Mouse (Mus musculus) forebrain, embryonic 11.5 days (tissue): Measurements from ENCODE around the gene Cntrl. TPM values are rescaled to one million over a fixed set of nuclear protein-coding genes. Genes with fewer than 3 reads are reported as not detected.
A peak's percentile ranks its signal among the peaks of the same experiment; 100 is the strongest.

Experiments
- ATAC-seq: fragments of 200-750 bp; cut with Nextera tagmentation; replicated peaks from 2 replicates; pipeline ENCODE4 v1.8.0; 2017; ENCODE audit warnings: moderate TSS enrichment; ENCODE audit not compliant: low FRiP score
- DNase-seq: peaks from one replicate; pipeline ENCODE4 v3.0.0-alpha.2; 2017; ENCODE audit warnings: low spot score
- H3K27ac ChIP-seq: fragments of 300-500 bp; sonication (generic); 2 replicates; pipeline ENCODE4 v1.5.1; 2014; ENCODE audit warnings: low read depth, low read length
- H3K27me3 ChIP-seq: fragments of 300-500 bp; sonication (generic); 2 replicates; pipeline ENCODE4 v1.6.1; 2014; ENCODE audit warnings: mild to moderate bottlenecking, low read length, mixed read lengths; ENCODE audit not compliant: control insufficient read depth, insufficient read depth
- H3K36me3 ChIP-seq: fragments of 300-500 bp; sonication (generic); 2 replicates; pipeline ENCODE4 v1.6.1; 2014; ENCODE audit warnings: mild to moderate bottlenecking, low read length, moderate library complexity, mixed read lengths; ENCODE audit not compliant: control insufficient read depth, insufficient read depth
- H3K4me1 ChIP-seq: fragments of 300-500 bp; sonication (generic); replicated peaks from 2 replicates; pipeline ENCODE4 v1.6.1; 2014; ENCODE audit warnings: low read length, mixed read lengths; ENCODE audit not compliant: control insufficient read depth, insufficient read depth
- H3K4me2 ChIP-seq: fragments of 300-500 bp; sonication (generic); 2 replicates; pipeline ENCODE4 v1.6.1; 2014; ENCODE audit warnings: low read depth, mild to moderate bottlenecking, low read length, moderate library complexity, mixed read lengths; ENCODE audit not compliant: severe bottlenecking
- H3K4me3 ChIP-seq: fragments of 300-500 bp; sonication (generic); 2 replicates; pipeline ENCODE4 v1.5.1; 2014; ENCODE audit warnings: low read depth, low read length
- H3K9ac ChIP-seq: fragments of 300-500 bp; sonication (generic); 2 replicates; pipeline ENCODE4 v1.6.1; 2014; ENCODE audit warnings: low read length
- H3K9me3 ChIP-seq: fragments of 300-500 bp; sonication (generic); 2 replicates; pipeline ENCODE4 v1.6.1; 2016; ENCODE audit warnings: low read length, mixed read lengths; ENCODE audit not compliant: control insufficient read depth
- WGBS: fragments of 180-500 bp; shearing (Covaris S2); extraction: QIAGEN DNeasy Blood & Tissue Kit; methylation state at CpG from one replicate; pipeline ENCODE4 v1.1.7; 2014; 5-methylcytosine and 5-hydroxymethylcytosine counted together
- polyA plus RNA-seq: library from polyadenylated mRNA; unstranded; fragments of >200 nt; fragmentation: Nextera tagmentation; extraction: Ambion mirVana; gene quantifications from 2 replicates; pipeline ENCODE4 v1.2.1, GENCODE M21; 2014

Gene Cntrl
- polyA plus RNA-seq: 36.9 and 42.0 TPM in 2 replicates

DNA sequence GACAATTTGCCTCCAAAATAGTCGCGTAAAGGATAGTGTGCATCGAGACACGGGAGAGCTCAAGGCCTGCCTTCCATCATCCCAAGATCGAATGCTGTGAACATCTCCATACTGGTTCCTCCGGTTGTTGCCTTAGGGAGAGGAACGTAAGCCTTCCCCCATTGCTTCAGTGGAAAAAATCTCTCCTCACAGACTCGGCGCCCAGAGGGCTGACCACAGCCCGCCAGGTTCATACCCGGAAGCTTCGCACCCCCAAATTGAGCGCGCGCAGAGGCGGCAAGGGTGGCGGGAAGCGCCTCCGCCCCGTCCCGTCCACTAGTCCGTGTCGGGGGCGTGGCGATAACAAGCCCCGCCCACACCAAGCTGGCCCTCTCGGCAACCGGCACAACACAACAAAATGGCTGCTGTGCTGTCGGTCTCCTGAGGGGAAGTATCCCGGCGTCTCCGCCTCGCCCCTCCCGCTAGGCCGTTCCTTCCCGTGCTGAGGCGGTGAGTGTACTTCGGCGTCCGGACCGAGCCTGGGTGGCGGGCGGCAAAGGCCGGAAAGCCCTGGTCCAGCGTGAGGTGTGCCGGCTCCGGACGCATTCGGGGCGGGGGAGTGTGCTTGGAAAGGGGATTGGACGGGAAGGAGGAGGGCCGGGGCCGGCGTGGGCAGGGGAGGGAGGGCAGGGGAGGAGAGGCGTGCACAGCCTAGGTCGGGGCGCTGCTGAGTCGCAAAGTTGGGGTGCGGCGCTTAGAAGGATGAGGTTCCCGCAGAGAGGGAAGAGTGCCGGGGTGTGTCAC, at the start of gene Cntrl:
TSS of gene Cntrl (plus strand) at position 352 of the 783 bp plus-strand sequence.
- Histone ChIP-seq H3K9ac (peak within 1 kb of the TSS; percentile 75), H3K36me3 (no peaks in the 10 kb centered on the region), H3K9me3 (no peaks in the 10 kb centered on the region), H3K4me3 (peak within 1 kb of the TSS; percentile 60), H3K4me1 (peaks cover 2% of the 10 kb centered on the region; the same call in 1 of the 2 replicates), H3K4me2 (peak within 1 kb of the TSS; percentile 71), H3K27ac (peak within 1 kb of the TSS; percentile 65; the same call in 1 of the 2 replicates), H3K27me3 (no peaks in the 10 kb centered on the region)
- WGBS: under 1% methylated on average over 62 of the region's 62 CpGs
- DNase-seq (peak; percentile 96), ATAC-seq (peak; percentile 96)

DNA sequence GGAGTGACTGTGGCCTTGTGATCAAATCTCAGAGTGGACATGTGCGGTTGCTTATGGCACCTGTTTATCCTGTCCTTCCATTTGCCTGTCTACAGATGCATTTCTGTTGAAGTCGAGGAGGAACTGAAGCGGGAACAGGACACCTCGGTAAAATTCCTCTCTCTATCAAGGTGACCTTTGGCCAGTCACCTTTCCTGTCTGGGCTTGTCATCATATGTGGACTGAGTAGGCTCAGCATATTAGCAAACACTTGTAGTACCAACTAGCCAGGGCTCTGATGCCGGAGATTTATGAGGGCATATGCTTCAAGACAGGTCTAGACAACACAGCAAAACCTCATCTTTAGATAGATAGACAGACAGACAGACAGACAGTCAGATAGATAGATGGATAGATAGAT, 49.0 kb upstream of the Cntrl start:
- WGBS: 94% methylated on average over 5 of the region's 5 CpGs
- Histone ChIP-seq H3K4me1 (no peaks in the 10 kb centered on the region), H3K9ac (no peak overlapping the region), H3K4me2 (no peak overlapping the region), H3K27ac (no peak overlapping the region), H3K27me3 (no peaks in the 10 kb centered on the region), H3K9me3 (no peaks in the 10 kb centered on the region), H3K36me3 (no peaks in the 10 kb centered on the region), H3K4me3 (no peak overlapping the region)
- DNase-seq: no peak
- ATAC-seq: no peak

DNA sequence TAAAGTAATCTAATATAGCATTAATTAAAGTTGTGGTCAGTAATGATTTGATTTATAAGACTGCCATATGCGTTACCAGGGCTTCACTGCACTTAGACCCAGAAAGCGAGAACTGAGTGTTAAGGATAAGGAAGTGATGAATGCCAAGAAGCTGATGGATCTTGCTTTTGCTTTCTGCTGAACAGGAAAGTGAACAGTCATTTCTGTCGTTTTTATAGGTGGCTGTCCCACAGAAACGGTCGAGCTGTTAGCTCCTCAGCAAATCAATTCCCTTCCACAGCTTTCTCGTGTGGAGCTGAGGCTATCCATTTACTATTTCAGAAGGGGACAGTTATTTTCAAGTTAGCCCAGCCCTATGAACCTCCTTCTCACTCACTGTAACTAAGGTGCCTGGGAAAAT, 48.4 kb upstream of the Cntrl start:
- Histone ChIP-seq H3K27me3 (no peaks in the 10 kb centered on the region), H3K9ac (no peak overlapping the region), H3K4me2 (no peak overlapping the region), H3K9me3 (no peaks in the 10 kb centered on the region), H3K4me3 (no peak overlapping the region), H3K36me3 (no peaks in the 10 kb centered on the region), H3K27ac (no peak overlapping the region), H3K4me1 (no peaks in the 10 kb centered on the region)
- DNase-seq (no peak), ATAC-seq (no peak)
- WGBS: 85% methylated on average over 6 of the region's 6 CpGs

GRCm38 (mm10) chr2:35061338-35061737, 48.0 kb upstream of the Cntrl start, which contains the start of gene Hc:
TSS of gene Hc (minus strand) at chr2:35061438.
- Histone ChIP-seq H3K27me3 (no peaks in the 10 kb centered on the region), H3K4me3 (no peak within 1 kb of the TSS), H3K9ac (no peak within 1 kb of the TSS), H3K27ac (no peak within 1 kb of the TSS), H3K4me1 (no peaks in the 10 kb centered on the region), H3K4me2 (no peak within 1 kb of the TSS), H3K9me3 (no peaks in the 10 kb centered on the region), H3K36me3 (no peaks in the 10 kb centered on the region)
- no peak for ATAC-seq
- DNase-seq: no peak
- WGBS: 88% methylated on average over 5 of the region's 5 CpGs

DNA sequence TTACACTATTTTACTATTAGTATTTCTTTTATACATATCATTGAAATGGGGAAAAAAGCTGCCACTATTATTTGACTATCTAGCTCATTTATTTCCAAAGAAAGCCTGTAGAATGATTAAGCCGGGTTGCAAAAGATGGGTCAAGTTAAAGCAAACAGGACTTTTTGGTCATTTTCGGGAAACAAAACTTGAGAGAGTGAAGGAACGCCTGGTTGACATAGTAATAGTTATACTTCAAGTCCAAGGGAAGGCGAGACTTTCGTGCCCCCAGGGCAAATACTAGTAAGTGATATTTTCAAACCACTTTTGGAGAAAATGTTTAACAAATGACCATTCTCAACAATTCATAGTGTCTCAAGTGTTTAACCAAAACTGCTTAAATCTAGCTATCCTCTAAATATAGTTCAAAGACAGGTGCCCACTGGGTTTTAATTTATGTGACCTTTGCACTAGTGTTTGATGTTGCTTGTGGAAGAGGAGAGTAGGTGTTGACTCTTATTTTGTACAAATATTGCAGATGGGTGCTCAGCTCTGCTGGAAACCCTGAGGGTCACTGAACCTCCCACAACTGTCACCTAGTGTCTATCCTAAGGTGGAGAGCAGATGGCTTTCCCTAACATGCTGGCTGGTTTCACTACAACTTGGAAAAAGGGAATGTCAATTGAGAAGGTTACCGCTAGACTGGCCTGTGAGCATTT, 45.8 kb upstream of the Cntrl start:
- no peak for DNase-seq
- H3K9ac ChIP-seq: no peak overlapping the region
- no peaks in the 10 kb centered on the region for H3K4me1 ChIP-seq
- no peak overlapping the region for H3K27ac ChIP-seq
- WGBS: 84% methylated on average over 6 of the region's 6 CpGs
- H3K27me3 ChIP-seq: no peaks in the 10 kb centered on the region
- no peak overlapping the region for H3K4me3 ChIP-seq
- no peaks in the 10 kb centered on the region for H3K9me3 ChIP-seq
- ATAC-seq: no peak
- no peak overlapping the region for H3K4me2 ChIP-seq
- no peaks in the 10 kb centered on the region for H3K36me3 ChIP-seq

DNA sequence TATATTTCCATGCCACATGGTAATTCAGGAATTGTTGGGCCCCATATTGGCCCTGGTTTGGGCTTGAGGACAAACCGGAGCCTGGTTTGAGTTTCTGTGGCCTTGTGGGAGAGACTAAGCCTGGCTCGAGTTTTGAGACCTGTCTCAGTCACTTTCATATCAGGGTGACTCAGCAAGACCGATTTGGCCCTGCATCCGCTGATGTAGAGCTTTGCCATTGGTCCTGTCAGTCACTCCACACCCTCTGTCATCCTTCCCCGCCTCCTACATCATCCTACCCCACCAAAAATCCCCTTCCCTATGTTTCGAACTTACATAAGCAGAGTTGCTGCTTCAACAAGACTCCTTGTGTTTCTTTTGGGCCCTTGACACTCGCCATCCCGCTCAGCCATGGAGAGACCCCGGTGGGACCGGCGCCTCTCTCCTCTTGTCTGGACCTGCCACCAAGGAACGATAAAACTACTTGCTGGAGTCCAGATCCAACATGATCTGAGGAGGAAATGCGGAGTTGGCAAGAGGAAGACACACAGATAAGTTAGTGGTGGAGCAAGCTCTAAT, 42.7 kb upstream of the Cntrl start:
- no peaks in the 10 kb centered on the region for H3K9me3 ChIP-seq

DNA sequence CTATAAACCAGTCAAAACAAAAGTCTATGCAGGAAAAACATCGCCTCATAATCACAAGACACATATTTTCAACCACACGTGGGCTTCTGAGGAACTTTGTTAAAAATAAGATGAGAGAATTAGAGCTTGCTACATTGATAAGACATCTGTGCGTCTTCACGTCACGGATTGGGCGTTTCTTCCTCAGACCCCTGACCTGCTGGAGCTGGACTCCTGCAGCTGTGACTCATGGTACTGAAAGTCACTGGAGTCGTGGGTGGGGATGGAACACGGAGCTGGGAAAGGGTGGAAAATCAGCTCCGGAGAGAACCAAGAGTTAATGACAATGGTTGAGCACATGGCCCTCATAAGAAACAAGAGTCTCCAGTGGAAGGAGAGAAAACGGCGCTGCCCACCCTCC, 42.2 kb upstream of the Cntrl start:
- no peaks in the 10 kb centered on the region for H3K4me1 ChIP-seq
- H3K4me3 ChIP-seq: no peak overlapping the region
- H3K36me3 ChIP-seq: no peaks in the 10 kb centered on the region
- DNase-seq: no peak
- no peak overlapping the region for H3K9ac ChIP-seq
- H3K4me2 ChIP-seq: no peak overlapping the region
- ATAC-seq: no peak
- no peaks in the 10 kb centered on the region for H3K9me3 ChIP-seq
- H3K27ac ChIP-seq: no peak overlapping the region
- WGBS: 88% methylated on average over 11 of the region's 11 CpGs
- H3K27me3 ChIP-seq: no peaks in the 10 kb centered on the region

More for the DNA sequence above, 42.7 kb upstream of the Cntrl start:
- Histone ChIP-seq H3K27me3 (no peaks in the 10 kb centered on the region), H3K36me3 (no peaks in the 10 kb centered on the region), H3K27ac (no peak overlapping the region), H3K4me3 (no peak overlapping the region), H3K4me2 (no peak overlapping the region), H3K9ac (no peak overlapping the region), H3K4me1 (no peaks in the 10 kb centered on the region)
- ATAC-seq: no peak
- 92% methylated on average over 13 of the region's 13 CpGs for WGBS
- no peak for DNase-seq

DNA sequence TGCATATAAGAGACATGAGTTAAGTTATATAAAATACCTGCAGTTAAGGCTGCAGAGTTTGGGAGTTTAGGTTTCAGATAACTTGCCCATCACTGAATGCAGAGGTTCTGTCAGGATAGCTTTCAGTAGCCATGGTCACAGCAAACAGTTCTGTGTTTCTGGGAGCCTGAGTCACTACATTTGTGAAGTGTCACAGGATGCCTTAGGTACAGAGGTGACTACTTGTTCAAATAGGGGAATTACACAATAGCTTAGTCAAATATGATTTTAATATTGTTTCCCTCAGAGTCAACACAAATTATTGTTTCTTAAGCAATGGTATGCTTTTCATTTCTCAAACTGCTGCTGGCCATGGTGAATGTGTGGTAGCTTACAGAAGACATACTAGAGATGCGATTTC, 40.2 kb upstream of the Cntrl start:
- Histone ChIP-seq H3K4me1 (no peaks in the 10 kb centered on the region), H3K9me3 (no peaks in the 10 kb centered on the region), H3K4me3 (no peak overlapping the region), H3K27ac (no peak overlapping the region), H3K36me3 (no peaks in the 10 kb centered on the region), H3K4me2 (no peak overlapping the region), H3K9ac (no peak overlapping the region), H3K27me3 (no peaks in the 10 kb centered on the region)
- ATAC-seq (no peak), DNase-seq (no peak)
- 97% methylated on average over 1 of the region's 1 CpGs for WGBS
